Mouse (Mus musculus): ENCODE results near the gene Irf9. TPM values are rescaled to one million over a fixed set of nuclear protein-coding genes. Genes with fewer than 3 reads are reported as not detected.

The Irf9 gene
- total and polyA plus RNA-seq, 3 experiments = 8.5 to 14.8 TPM; not detected in 1

DNA sequence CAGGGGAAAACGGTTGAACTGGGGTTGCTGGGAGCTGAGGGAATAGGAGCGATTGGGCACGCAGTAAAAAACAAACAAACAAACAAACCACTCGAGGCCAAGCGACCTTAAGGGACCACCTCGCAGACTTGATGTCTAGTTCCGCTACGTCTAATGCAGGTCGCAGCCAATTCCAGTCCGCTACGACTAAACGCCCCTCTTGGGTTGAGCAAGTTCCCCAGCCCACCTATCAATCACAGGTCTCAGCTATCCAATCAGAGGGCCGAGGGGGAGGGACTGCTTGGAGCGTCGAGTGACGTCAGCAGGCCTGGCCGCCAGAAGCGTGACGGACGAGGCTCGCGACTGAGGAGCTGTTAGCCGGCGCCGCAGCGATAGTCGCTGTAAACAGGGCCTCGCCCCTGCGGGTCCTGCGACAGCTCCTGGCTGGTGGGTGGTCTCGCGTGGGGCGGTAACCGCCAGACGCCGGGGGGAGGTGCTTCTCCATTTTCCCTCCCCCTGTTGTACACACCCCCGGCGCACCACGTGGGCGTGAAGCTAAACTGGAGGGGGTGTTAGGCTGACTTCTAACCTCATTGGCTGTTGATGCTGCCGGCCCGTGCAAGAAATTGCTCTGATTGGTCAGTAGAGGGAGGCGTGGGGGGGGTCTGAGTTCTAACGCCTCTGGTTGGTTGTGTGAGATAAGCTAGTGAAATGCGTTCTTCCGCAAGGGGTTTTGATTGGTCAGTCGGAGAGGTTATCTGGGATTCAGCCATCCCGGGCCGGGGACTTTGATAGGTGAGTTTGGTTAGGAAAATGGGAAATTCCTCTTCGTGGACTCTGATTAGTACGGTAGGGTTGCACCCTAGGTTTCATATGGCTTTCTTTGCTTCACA, 42.9 kb upstream of the Irf9 start, which contains the start of gene A730061H03Rik:
Gene A730061H03Rik (minus strand): TSS at position 205 of the 872 bp plus-strand sequence.
- Histone ChIP-seq H3K9ac (ENCODE audit: control insufficient read depth, low read depth, low read length, poor library complexity, severe bottlenecking) (peak within 1 kb of the TSS; percentile 75), H3K9me3 (replicated peaks; ENCODE audit: insufficient read depth, low read length) (no peaks in the 10 kb centered on the region), H3K4me1 (ENCODE audit: control insufficient read depth in 1 of 2, insufficient read depth in 2 of 2, low read length in 2 of 2) (peaks cover 7 to 30% of the 10 kb centered on the region in 2 experiments; a peak in 3 of 4 replicates), H3K79me2 (ENCODE audit: control insufficient read depth, insufficient read depth, low read length, poor library complexity) (no peaks in the 10 kb centered on the region; the same call in none of the 2 replicates), H3K27ac (ENCODE audit: control insufficient read depth, low read depth, low read length) (peak within 1 kb of the TSS; percentile 87), H3K4me3 (ENCODE audit: control insufficient read depth in 1 of 2, insufficient read depth in 1 of 2, low read depth in 2 of 2, low read length in 2 of 2) (peak within 1 kb of the TSS; percentile 68 to 81), H3K27me3 (ENCODE audit: control insufficient read depth in 1 of 2, insufficient read depth in 2 of 2, low read length in 2 of 2) (no peaks in the 10 kb centered on the region), H3K36me3 (ENCODE audit: control insufficient read depth in 1 of 2, insufficient read depth in 2 of 2, low read length in 2 of 2) (peaks cover 0 to 23% of the 10 kb centered on the region in 2 experiments; a peak in 2 of 4 replicates)
- TF ChIP-seq TAL1 (IDR thresholded peaks at IDR 0.05; ENCODE audit: low read length) (no peak), HCFC1 (IDR thresholded peaks at IDR 0.05; ENCODE audit: low read depth, low read length) (peak; percentile 72), MAFK (IDR thresholded peaks at IDR 0.05; ENCODE audit: borderline replicate concordance, low read depth, low read length) (no peak), KAT2A (conservative IDR thresholded peaks at IDR 0.05; ENCODE audit: low read depth, low read length) (peak; percentile 41; the same call in 1 of the 2 replicates), ELF1 (IDR thresholded peaks at IDR 0.05; ENCODE audit: low read depth, low read length) (peak; percentile 81), BHLHE40 (IDR thresholded peaks at IDR 0.05; ENCODE audit: borderline replicate concordance, low read depth, low read length) (peak; percentile 91), MEF2A (IDR thresholded peaks at IDR 0.05; ENCODE audit: extremely low read depth, insufficient replicate concordance, low read depth, low read length, poor library complexity, severe bottlenecking) (no peak), MYB (IDR thresholded peaks at IDR 0.05; ENCODE audit: low read depth, low read length) (0 out of 2 replicates have a peak, but pooled peaks have one; percentile 14), SIN3A (IDR thresholded peaks at IDR 0.05; ENCODE audit: low read length) (peak; percentile 58; the same call in 1 of the 2 replicates), EP300 (IDR thresholded peaks at IDR 0.05; ENCODE audit: low read depth in 1 of 2, low read length in 2 of 2) (peak in 1 of 2 experiments; percentile 10; a peak in 1 of 4 replicates), POLR2AphosphoS5 (IDR thresholded peaks at IDR 0.05; ENCODE audit: borderline replicate concordance, low read depth, low read length) (no peak), POLR2A (IDR thresholded peaks at IDR 0.05; ENCODE audit: control insufficient read depth in 1 of 2, insufficient read depth in 1 of 2, low read depth in 1 of 2, low read length in 2 of 2, poor library complexity in 1 of 2) (peak in 1 of 2 experiments; percentile 79; a peak in 3 of 4 replicates), MAZ (IDR thresholded peaks at IDR 0.05; ENCODE audit: low read depth, low read length) (peak; percentile 95), RCOR1 (IDR thresholded peaks at IDR 0.05; ENCODE audit: low read depth, low read length) (peak; percentile 51; the same call in 1 of the 2 replicates), POLR2AphosphoS2 (IDR thresholded peaks at IDR 0.05; ENCODE audit: low read length) (peak; percentile 70; the same call in 1 of the 2 replicates), NELFE (IDR thresholded peaks at IDR 0.05; ENCODE audit: low read depth, low read length) (peak; percentile 61), JUND (IDR thresholded peaks at IDR 0.05; ENCODE audit: low read depth, low read length) (no peak), ZMIZ1 (IDR thresholded peaks at IDR 0.05; ENCODE audit: low read depth, low read length) (0 out of 2 replicates have a peak, but pooled peaks have one; percentile 28), USF2 (IDR thresholded peaks at IDR 0.05; ENCODE audit: borderline replicate concordance in 1 of 2, insufficient read depth in 1 of 2, low read depth in 1 of 2, low read length in 2 of 2) (0 out of 4 replicates have a peak, but pooled peaks of 1 of the 2 experiments have one; percentile 43), TCF12 (IDR thresholded peaks at IDR 0.05; ENCODE audit: low read depth, low read length) (peak; percentile 19; the same call in 1 of the 2 replicates), USF1 (IDR thresholded peaks at IDR 0.05; ENCODE audit: low read depth, low read length) (peak; percentile 90), ZNF384 (IDR thresholded peaks at IDR 0.05; ENCODE audit: low read depth, low read length) (no peak), GATA1 (IDR thresholded peaks at IDR 0.05; ENCODE audit: low read depth, low read length) (peak; percentile 89), NRF1 (IDR thresholded peaks at IDR 0.05; ENCODE audit: insufficient read depth, low read depth, low read length, poor library complexity, severe bottlenecking) (peak; percentile 29; the same call in 1 of the 2 replicates), ETS1 (IDR thresholded peaks at IDR 0.05; ENCODE audit: low read depth, low read length) (peak; percentile 26; the same call in 1 of the 2 replicates), CHD2 (IDR thresholded peaks at IDR 0.05; ENCODE audit: low read length) (peak; percentile 81), MYC (IDR thresholded peaks at IDR 0.05; ENCODE audit: low read depth, low read length) (peak; percentile 77; the same call in 1 of the 2 replicates), MXI1 (IDR thresholded peaks at IDR 0.05; ENCODE audit: low read depth, low read length) (peak; percentile 83; the same call in 1 of the 2 replicates), CHD1 (IDR thresholded peaks at IDR 0.05; ENCODE audit: low read depth, low read length) (no peak), MAX (IDR thresholded peaks at IDR 0.05; ENCODE audit: low read length) (peak; percentile 91), ZC3H11A (IDR thresholded peaks at IDR 0.05; ENCODE audit: low read depth, low read length) (no peak), SMC3 (IDR thresholded peaks at IDR 0.05; ENCODE audit: low read depth, low read length) (no peak), ZKSCAN1 (IDR thresholded peaks at IDR 0.05; ENCODE audit: low read depth, low read length) (no peak), TBP (IDR thresholded peaks at IDR 0.05; ENCODE audit: low read depth, low read length) (peak; percentile 69)
- DNase-seq (ENCODE audit: low read depth, low spot score) = peak; percentile 100

Data from MEL (cell line).